Mouse (Mus musculus) testis, postnatal 14 days (tissue): ENCODE data around the gene Ssbp3.

ENCODE experiments used
- DNase-seq: peaks from one replicate; pipeline ENCODE4 v3.0.0; 2021; ENCODE audit warnings: low spot score

Gene Ssbp3

DNA sequence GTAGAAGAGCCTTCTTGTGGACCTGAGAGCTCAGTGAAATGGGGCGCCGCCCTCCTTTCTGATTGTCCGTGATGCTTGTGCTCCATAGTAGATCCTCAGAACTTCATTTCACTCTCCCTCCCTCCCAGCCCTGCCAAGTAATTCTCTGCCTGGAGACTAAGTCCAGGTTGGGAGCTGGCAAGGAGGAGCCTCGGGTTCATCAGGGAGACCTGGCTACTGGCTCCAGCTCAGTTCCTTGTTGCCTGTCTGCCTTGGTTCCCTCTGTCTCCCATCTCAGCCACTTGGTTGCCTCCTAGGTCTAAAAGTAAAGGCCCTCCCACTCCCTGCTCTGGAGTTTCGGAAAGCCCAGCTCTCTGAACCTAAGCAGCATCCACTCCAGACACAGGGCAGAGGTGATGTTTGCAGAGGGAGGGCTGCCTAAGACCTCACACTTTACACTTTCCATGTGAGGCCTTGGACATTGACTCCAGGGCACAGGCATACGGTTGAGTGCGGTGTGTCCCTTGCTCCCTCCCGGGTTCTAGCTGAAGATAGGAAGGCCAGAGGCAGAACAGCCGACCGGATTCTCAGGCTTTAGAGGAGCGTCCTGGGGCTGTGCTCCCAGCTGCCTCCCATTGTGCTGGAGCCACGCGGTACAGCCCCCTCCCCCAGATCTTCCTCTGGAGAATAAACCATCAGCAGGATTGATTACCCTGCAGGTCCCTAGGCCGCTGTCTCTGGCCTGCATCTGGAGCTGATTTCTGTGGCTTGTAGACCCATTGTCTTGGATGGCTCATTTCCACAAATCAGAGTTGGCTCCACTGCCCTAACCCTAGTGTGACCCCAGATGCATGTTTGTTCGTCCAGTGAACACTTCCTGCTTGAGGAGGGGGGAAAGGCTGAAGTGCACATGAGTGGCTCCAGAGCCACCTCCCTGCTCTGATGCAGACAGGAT lies 75.7 kb downstream of the Ssbp3 start:
- no peak for DNase-seq

DNA sequence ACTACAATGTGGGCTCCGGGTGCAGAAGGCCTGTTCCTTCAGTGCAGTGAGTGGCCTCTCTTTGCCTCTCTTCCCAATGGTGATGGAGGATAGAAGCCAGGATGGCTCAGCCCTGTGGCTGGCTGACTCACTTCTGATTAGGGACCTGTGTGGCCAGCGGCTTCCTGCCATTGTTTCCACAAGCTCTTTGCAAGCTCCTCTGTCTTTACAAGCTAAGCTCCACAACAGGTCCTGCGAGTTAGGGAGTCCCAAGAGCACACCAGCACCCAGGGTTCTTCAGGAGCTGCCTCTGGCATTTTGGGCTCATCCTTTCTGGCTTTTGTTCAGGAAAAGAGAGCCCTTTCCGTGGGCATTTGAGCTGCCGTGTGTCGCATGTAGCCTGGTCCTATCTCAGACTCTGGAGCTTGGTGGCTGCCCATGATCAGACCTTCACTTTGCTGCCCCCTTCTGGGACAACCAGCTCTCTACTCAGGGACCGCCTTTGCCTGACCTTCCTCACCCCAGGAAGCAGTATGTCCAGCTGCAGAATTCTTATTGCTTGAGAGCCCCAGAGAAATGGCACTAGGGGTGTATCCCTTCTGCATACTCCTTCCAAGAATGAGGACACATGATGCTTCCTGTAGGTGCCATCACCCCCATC lies 77.3 kb downstream of the Ssbp3 start:
- peak; percentile 24 for DNase-seq

DNA sequence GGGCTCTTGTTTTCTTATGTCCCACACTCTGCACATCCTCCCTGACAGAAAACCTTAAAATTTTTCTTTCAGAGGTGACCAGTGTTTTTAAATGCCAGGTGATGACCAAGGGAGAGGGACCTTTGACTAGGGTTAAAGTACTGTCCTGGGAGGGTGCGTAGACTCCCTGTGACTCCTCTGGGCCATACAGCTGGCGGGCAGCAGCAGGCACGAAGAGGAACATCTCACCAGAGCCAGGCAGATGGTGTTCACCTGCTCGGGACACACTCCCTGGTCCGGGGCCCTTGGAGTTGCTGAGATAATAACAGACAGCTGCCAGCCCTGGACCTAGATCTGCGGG lies 78.4 kb downstream of the Ssbp3 start:
- DNase-seq: no peak

DNA sequence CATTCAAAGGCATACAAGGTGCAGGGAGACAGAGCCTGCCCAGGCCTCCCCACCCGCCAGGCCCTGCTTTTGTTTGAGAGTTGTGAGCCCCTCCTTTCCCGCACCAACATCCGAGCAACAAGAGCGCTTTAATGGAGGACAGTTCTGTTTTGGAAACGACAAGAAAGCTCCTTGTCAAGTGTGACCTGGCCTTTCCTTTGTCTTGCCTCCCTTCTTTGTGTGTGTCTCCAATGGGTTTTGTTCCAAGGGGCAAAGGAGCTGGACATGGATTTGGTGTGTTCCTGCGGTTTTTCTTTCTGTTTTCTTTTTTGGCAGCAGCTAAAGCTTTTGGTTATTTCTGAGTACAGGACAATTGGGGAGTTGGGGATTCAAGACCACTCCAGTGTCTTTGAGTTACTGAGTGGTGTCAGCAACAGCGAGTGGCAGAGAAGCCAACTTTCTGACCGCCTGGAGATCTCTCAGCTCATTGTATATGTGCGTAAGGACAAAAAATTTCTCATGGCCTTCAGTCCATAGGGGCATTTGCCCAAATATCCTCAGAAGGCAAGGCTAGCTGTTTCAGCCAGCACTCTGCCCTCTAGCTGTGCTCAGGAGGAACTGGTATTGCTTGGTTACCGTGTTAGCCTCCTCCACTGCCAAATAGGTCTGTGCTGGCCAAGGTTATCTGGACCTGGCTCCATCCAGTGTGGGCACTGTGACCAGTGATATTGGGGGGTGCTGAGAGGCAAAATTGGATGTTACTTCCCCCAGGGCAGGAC lies 78.9 kb downstream of the Ssbp3 start:
- DNase-seq: no peak

DNA sequence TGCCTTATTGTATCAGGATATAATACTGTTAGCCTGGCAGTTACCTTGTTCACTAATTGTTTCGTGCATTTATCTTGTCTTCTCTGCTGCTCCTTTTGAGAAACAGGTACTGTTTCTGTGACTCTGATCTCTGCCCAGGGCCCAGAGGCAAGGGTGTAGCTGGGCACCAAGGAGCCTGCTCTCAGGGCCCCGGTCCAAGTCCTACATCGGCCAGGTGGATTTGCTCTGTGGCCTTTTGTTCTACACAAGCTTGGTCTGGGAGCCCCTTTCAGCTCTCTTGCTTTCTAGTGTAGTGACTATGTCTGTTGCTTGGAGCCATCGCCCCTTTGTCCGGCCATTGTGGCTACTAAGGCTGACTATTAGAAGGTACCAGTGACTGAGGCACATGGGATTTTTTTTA lies 82.6 kb downstream of the Ssbp3 start:
- DNase-seq: no peak

DNA sequence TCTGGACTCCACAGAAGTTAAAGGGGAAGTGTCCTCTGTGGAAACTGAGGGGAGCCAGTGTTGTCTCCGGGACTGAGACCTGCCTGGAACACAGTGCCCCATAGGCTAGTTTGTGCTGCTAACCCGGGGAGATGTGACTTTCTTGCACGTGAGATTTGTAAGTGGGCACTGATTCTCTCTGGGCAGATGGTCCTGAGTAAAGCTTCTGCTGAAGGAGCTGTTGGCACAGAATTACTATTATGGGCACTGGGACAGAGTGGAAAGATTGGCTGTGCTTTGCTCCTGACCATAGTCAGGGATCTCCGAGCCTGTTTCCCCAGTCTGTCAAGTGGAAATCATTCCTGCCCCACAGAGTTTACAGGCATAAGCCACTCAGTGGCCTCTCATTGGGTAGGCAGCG lies 83.8 kb downstream of the Ssbp3 start:
- no peak for DNase-seq

DNA sequence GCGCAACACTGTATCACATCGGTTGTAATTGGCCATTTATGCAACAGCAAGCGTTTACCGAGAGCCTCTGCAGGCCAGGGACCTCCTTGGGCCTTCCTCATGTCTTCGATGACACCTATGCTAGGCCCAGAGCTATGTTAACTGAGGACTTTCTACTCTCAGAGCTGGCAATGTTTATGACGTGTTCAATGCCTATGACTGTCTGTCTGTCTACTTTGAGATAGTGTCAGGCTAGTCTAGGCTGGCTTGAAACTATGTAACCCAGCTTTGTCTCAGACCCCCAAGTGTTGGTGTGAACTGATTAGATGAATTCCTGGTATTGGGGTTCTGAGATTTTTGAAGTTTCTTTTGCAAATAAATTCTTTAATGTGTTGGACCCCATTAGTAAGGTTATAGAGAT lies 84.6 kb downstream of the Ssbp3 start:
- peak; percentile 28 for DNase-seq

DNA sequence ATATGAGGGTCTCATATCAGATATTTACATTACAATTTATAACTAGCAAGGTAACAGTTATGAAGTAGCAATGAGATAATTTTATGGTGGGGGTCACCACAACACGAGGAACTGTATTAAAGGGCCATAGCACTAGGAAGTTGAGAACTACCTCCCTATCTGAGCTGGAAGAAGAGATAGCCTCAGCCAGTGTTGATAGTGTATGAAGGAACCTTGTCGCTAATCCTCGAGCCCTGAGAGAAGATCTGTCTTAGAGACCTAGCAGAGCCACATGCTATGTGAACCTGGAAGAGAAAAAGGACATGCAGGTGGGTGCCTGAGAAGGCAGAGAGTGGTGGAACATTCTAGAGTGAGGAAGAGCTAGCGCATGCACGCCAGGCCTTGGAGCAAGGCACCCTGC lies 85.0 kb downstream of the Ssbp3 start:
- DNase-seq: no peak

DNA sequence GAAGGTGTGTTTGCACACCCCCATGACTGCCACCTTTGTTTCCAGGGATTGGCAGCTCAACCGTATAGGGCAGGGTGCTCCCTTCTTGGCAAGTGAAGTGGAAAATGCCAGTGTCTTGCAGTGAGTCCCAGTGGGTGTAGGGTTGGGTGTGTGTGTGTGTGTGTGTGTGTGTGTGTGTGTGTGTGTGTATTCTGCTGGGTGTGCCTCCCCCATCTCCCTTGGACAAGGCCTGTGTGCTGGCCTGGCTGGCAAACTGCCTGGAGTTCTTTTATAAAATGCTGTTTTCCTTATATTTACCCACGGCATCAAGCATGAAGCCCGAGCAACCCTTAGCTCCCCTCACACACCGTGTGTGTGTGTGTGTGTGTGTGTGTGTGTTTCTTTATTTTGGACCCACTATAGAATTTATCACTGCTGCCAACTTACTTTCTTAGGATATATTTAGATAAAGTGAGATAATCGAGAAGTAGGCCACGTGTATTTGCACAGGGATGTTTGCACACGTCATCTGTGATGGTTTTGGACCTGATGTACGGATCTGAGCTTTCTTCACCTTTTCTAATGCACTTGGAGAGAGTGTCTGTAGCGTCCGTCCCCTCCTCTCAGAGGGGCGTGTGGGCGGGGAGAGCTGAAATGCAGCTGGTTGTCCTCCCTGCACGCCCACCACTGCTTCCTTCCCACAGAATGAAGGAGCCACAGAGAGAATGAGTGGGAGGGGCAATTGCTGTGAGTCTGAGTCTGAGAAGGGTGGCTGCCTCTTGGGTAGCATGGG lies 86.0 kb downstream of the Ssbp3 start:
- DNase-seq: no peak

DNA sequence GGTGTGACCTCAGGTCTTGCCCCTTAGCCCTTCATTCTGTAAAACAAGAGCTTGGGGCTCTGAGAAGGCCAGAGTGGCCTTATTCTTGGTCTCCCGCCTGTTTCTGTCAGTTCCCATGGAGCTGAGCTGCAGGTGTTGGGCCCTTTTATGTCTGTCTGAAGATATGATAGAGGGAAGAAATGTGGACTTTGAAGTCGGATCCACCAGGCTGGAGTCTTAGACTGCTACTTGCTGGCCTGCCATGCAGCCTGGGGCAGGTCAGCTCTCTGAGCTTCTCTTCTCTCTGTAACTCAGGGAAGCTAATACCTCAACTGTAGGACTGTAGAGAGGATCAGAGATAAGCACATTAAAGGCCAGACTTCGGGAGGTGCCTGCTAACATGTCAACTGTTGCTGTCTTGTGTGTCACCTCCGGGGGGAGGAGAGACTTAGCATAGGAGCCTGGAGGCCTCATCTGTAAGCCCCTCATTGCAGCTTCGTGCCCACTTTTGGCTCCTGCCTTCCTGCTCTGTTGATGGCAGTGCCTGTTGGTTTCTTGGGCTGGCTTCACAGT lies 90.8 kb downstream of the Ssbp3 start:
- no peak for DNase-seq

DNA sequence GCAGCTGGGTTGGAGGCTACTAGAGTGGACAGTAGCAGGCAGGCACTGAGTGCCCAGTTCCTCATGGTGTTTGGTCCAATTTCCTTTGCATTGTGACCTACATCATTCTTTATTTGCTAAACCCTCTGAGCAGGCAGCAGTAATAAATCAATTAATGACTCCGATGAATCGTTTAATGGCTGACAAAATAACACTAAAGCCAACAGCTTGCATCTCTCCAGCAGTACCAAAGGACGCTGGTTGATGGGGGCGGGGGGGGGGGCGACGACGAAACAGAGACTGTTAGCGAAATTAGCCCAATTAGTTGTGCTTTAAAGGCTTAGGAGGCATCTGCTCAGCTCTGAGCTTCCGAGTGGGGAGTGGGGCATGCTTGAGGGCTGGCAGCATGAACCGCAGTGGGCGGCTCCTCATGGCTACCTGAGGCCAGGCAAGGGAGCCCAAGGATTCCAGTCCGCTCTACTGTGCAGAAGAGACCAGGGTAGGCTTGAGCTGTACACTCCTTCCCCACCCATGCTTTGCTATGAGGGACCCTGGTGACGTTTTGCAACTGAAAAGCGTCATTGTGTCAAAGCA lies 91.5 kb downstream of the Ssbp3 start:
- DNase-seq: no peak

DNA sequence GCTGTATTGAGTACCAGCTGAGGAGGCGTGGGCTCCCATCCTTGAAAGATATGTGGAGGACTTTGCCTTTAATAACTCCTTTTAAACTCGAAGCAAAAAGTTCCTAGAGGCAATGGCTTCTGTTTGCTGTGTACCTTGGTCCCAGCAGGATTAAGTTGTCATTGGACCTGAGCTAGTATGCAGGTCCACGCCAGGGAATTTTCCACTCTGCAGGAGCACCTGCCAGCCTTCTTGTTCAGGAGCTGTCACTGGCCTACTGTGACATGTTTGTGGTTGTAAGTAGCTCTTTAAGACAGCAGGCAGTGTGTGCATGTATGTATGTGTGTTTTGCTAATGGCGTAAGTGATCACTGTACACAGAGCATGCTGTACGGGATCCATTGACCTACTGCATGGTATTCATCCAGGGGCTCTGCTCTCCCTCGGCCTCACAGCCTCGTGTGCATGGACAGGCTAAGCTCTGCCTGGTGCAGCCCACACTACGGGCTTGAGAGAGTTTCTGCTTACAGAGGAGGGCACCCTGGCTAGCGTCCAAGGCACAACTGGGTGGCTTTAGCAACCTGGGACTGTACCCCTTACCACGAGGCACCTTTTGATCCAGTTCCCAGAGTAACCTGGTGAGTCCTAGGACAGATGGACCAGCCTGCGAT lies 92.1 kb downstream of the Ssbp3 start:
- DNase-seq: no peak

DNA sequence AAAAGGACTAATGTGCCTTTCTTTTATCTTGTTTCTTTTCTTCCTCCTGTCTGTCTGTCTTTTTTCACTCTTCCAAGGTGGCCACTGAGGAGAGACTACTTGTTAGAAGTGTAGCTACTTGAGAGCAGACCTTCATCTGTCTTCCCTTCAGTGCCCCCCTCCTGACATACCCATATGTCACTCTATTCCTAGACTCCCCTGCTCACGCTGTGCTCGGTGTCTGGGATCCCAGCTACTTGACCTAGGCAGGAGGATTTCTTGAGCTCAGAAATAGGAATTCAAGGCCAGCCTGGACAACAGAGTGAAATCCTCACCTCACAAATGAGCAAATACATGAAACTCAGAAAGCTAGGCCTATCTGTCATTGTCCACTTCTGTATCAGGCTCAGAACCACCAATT lies 92.7 kb downstream of the Ssbp3 start:
- DNase-seq: no peak

DNA sequence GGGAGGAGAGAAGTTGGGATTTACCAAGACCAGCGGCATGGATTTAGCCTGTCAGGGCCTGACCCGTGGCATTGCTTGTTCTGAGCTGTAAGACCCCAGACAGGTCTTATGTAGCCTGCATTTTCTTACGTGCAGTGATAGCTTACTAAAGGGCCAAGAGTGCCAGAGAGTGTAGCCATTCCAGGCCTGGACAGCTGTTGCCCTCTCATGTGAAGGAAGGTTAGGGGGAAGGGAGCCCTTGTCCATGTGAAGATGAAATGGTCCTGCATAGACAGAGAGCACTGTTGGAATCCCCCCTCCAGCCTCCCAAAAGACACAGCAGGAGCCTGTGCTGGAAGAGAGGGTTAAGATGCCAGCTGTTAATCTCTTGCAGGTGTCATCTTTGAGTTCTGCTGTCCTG lies 93.3 kb downstream of the Ssbp3 start:
- no peak for DNase-seq

DNA sequence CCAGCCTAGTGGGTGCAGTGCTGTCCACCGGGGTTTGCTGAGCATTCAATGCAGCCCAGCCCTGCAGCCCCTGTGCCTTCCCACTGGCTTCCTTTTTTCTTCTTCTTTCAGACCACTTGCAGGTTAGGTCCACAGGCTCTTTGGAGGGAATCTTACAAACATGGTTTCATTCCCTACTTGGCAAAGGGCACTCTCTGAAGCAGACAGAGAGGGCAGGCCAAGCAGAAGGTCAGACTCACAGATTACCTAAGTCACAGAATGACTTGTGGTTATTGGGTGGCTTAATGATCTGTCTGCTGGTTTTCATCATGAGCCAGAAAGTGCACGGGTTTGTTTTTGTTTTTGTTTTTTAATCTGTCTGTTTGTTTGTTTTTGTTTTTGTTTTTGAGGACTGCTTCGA lies 93.8 kb downstream of the Ssbp3 start:
- DNase-seq: no peak

DNA sequence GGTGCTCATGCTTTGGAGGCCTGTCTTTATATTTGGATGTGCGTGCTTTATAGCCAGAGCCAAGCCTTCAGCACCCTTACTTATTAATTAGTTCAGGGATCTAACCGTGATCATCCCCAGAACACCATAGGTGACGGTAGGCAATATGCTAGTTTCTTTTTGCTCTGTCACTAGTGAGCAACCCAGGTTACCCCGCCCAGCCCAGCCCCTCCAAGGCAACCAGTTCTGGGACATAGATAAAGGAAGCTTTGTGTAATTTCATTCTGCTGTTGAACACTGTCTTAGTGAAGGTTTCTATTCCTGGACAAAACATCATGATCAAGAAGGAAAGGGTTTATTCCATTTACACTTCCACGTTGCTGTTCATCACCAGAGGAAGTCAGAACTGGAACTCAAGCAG lies 94.7 kb downstream of the Ssbp3 start:
- no peak for DNase-seq

DNA sequence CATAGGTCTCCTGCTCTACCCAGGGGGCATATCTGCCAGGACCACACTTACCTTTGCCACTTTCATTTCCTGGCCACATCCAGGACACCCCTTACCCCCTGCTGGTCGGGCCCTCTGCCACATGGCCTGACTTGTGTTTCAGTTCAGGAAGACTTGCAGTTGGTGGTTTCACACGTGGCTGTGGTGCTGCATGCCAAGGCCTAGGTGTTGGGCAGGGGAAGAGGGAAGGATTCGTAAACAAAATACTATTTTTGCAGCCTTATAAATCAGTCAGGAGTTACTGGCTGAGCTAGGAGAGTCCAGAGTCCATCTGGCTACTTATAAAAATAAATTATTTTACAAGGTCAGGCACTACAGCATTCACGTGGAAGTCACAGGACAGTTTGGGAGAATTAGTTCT lies 95.7 kb downstream of the Ssbp3 start:
- DNase-seq: no peak

DNA sequence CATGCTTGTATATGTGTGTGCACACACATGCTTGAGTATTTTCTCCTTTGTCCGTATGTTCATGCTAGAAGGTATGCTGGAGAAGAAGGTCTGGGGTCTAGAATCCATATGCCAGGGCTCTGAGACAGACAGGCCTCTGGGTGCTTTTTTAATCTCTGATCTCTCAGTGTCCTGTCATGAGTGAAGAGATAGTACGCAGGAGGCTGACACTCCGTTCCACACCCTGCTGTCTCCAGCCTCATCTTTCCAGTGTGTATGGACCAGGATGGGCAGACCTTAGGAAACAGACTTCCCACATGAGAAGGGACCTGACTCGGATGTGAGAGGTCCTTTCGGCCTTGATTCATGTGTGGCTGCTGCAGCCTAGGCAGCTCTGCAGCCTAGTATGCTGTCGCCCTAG lies 96.3 kb downstream of the Ssbp3 start:
- DNase-seq: no peak

DNA sequence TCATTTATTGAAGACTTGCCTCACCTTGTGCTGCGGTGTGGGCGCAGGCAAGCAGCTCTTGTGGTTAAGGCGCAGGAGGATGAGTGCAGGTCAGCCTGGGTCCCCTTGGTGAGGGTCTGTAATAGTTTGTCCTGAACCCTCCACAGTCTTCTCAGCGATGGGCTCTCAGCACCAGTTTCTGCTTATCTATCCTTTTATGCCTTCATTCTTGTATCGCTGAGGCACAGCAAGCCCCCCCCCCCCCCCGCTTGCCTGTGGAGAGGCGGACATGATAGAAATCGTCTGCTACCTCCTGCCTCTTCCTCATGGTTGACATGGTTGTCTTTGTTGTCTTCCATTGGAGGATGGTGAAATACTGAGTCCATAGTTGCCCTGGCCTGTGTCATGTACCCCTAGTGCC lies 96.9 kb downstream of the Ssbp3 start:
- DNase-seq: no peak

DNA sequence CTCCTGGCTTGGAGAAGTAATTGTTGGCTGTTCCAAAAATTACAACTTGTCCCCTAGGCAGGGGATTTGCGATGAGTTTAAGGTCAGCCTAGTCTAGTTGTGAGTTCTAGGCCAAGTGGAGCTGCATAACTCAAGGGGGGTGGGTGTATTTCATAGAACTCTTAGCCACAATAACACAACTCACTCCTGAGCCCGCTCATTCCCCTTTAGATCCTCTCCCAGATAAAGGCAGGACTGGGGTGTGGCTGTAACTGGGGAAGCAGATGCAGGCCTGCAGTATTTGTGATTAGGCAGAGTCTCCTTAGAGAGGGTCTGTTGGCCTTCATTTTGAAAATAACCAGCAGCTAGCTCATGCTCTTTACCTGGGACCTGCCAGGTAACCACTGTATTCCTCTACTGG lies 97.7 kb downstream of the Ssbp3 start:
- no peak for DNase-seq

DNA sequence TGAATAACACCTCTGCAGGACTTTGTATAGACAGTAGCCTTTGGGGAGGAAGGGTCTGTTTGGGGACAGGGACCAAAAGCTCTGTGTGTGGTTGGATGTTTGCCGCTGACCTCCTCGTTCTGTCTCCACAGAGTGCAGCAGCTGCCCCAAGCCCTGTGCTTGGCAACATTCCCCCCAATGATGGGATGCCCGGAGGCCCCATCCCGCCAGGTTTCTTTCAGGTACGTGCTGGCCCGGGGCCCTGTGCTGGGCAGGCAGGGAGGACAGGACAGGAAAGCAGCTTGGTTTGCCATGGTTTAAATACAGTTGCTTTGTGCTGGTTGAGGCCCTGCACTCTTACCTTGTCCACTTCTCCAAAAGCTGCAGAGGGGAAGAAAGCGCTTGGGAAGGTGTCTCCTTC lies 99.0 kb downstream of the Ssbp3 start:
- DNase-seq: no peak
